Mouse (Mus musculus): Measurements from ENCODE around the gene Hnrnph1.

DNA sequence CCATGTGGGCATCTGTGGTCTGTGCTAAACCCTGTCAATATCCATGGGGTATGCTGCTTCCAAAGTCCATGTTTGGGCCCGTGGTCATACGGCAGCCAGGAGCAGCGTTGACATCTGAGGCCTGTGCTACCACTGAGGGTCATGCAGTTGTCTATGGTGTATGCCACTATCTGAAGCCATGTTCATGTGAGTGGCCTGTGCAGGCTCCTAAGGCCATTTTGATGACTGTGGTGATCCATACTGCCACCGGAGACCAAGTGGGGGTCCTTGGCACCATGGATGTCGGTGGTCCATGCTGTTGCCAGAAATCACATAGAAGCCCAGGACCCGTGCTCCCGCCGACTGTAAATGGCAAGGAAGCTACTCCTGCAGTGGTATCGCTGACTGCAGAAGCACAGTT is 9.3 kb upstream of the Hnrnph1 start:
- TF ChIP-seq CTCF (IDR thresholded peaks at IDR 0.05; ENCODE audit: low read depth, low read length), result no peak
- no peak for TF ChIP-seq POLR2A (IDR thresholded peaks at IDR 0.05; ENCODE audit: borderline replicate concordance, low read depth, low read length)

Measured in bone marrow macrophage, adult 2 months (primary cell).